Mouse (Mus musculus) right cerebral cortex, postnatal 36 days (tissue): ENCODE results near the gene Ern2.

Experiments
- DNase-seq, 2 experiments: peaks; one replicate each; pipeline ENCODE4 v3.0.0; 2022; ENCODE audit warnings: low spot score in 2 of 2, mixed read lengths in 1 of 2

Ern2 gene

DNA sequence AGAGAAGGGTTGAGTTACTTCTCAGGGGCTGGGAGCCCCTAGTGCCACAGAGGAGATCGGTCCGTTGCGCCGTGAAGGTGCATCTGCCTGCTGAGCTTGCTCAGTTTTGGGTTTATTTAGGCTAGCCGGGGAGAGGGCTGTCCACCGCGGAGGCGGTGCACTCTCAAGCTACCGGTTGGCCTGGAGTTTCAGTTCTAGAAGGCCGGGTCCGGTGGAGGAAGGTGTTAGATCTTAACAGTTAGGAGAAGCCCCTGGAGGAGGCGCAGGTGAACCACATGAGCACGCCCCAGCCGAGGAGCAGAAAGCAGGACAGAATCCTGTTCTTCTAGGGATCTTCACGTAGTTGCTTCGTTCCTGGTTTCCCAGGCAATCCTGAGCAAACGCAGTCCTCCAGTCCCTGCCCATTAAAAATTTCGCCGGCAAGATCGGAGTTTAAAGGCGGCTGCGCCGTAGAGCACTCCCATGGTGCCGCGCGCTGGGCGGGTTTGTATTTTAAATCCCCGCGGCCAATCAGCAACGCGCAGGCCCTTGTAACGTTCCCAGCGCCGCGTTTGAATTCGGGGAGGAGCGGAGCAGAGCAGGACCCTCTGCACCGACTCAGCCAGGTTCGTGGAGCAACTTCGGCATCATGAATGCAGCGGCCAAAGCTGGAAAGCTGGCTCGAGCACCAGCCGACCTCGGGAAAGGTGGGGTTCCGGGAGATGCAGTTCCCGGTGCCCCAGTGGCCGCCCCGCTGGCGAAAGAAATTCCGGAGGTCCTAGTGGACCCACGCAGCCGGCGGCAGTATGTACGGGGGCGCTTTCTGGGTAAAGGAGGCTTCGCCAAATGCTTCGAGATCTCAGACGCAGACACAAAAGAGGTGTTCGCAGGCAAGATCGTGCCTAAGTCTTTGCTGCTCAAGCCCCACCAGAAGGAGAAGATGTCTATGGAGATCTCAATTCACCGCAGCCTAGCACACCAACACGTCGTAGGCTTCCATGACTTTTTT lies 26.8 kb downstream of the Ern2 start, which contains the start of gene Plk1:
Gene Plk1, plus strand, starts transcription at position 525 of the 988 bp plus-strand sequence.
- DNase-seq = peak; percentile 72

GRCm38 (mm10) chr7:122158488-122158887 lies 27.5 kb downstream of the Ern2 start:
- no peak for DNase-seq

DNA sequence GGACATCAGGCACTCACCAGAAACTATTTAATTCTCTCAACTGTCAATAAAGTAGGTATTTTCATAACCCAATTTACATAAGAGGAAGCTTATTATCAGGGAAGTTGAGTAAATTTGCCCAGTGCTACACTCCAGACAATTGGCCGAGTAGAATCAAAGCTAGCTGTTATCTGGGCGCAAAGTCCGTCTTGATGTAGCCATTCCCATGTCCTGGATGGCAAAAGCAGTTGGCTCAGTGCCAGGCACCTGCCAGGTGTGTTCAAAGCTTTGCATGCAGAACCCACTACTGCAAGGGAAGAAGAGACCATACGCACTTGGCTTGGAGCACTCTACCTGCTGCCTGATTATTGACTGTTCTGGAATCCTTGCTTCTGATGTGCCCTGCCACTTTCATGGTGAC lies 33.5 kb downstream of the Ern2 start:
- no peak for DNase-seq

DNA sequence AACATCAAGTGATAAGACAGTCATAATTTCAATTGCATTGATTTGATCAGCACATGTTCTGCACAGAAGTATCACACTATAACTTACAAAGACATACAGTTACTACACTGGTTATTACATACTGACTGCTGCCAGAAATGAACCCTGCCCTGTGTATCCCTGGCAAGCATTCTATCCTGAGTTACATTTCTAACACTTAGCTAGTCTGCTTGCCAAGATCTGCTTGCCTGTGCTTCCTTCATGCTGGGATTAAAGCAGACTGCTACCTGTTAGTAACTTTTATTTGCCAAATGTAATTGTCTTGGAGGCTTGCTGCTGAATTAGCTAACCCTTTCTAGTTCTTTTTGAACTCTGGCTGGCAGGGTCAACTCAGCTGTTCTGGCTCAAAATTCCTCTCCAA lies 45.0 kb downstream of the Ern2 start:
- no peak for DNase-seq

- DNase-seq = no peak
Measured at GRCm38 (mm10) chr7:122138190-122138589, 47.8 kb downstream of the Ern2 start.

DNA sequence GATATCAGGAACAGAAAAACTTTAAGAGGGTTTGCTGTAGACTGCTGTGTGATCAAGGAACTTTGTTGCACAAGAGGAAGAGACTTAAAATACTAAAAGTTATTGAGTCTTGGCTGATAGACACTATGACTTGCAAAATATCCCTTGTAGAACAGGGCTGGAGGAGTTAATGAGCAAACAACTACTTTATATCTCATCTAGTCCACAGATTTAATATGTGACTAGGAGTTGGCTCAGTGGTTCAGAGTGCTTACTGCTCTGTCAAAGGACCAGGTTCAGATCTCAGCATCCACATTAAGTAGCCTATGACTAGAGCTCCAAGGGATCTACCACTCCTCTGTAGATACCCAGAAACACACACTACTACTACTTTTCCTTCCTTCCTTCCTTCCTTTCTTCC lies 48.9 kb downstream of the Ern2 start:
- no peak for DNase-seq

DNA sequence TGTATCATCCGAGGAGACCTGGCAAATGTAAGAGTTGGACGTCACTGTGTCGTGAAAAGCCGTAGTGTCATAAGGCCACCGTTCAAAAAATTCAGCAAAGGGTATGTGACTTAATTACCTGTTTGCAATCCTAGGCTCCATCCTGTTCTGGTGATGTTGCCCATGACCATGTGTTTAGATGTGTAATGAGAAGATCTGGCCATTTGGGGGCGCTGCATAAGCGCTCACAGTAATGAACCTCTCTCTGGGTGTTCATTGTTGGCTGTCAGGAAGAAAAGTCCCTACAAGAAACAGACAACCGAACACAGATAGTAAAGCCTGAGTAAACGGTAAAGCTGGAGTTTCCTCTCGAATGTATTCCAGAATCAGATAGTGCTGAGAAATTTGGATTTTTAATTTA lies 50.9 kb downstream of the Ern2 start:
- DNase-seq = no peak

GRCm38 (mm10) chr7:122133338-122133625 lies 52.7 kb downstream of the Ern2 start:
- DNase-seq = no peak

- DNase-seq = peak; percentile 96 to 97
Measured at GRCm38 (mm10) chr7:122132497-122133337, 53.3 kb downstream of the Ern2 start, which contains the start of the genes Palb2 and Dctn5. TSS of gene Palb2 (minus strand) at chr7:122132985. TSS of gene Dctn5 (plus strand) at chr7:122133041.

DNA sequence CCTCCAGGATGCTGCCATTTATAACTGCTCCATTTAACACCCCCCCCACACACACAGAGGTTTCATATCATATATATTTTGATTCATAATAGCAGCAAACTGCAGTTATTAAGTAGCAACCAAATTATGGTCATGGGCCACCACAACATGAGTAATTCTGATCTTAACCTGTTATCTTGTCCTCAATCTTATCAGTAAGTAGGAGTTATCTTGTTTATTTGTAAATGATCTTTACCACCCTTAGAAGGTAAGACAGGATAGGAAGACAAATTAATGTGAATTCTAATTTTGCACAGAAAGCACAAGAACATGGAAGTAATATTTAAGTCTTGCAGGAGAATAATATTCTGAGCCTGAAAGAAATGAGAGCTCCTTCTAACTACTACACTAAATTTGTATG lies 54.2 kb downstream of the Ern2 start:
- DNase-seq = no peak

GRCm38 (mm10) chr7:122126946-122127345 lies 59.1 kb downstream of the Ern2 start:
- DNase-seq = no peak

- no peak for DNase-seq
Measured at GRCm38 (mm10) chr7:122125636-122126035, 60.4 kb downstream of the Ern2 start.

DNA sequence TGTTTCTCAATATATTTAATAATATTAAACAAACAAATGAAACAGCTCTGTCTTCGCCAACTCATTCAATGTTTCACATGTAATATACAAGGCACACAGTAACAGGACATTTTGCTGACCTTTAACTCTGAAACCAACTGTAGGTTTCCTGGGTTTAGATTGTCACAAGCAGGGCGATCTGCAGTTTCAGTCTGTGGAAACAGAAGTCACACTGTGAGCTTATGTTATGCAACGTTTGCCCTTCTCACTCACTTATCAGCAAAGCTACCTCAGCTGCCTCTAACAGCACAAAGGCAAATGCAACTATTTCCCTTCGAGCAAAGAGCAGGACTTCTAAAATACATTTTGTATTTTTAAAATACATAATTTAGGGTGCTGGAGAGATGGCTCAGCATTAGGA lies 62.5 kb downstream of the Ern2 start:
- DNase-seq = no peak
